Comparison of ENCODE assay signal across 24 mouse cellular contexts in the genomic region with DNA sequence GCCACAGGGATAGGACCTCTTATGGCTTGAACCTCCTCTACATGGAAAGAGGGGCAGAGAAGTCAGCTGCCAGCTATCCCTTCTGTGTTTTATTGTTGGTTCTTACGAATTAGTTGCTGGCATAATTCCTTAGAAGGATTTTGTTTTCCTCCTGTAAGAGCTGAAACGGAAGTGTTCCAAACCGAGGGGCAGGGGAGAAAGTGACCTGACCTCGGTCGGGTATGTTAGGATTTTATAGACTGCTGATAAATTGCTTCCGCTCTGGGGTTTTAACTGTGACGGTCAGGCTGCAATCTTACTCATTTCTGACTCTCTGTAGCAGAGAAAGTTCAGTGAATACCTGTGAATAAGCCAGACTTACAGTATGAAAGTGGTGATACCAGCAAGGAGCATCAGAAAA. TPM values are rescaled to one million over a fixed set of nuclear protein-coding genes. Genes with fewer than 3 reads are reported as not detected.
A peak's percentile ranks its signal among the peaks of the same experiment; 100 is the strongest.
DNase-seq lines count a peak whose midpoint lies in the region; ATAC-seq and TF ChIP-seq lines count a peak whose summit lies in the region.
"Had no signal": no experiment of that assay in that cellular context is flagged by ENCODE, and none has a peak within 500 bp of the region (broad histone marks: within the 10 kb centered on the region; RNA-seq: fewer than 3 reads in every experiment).

No protein-coding gene starts in this region.

- no peak overlapping the region for H3K9ac ChIP-seq in intestine, postnatal 0 days (ENCODE audit: low read depth, low read length)
- no peak overlapping the region for H3K9ac ChIP-seq in intestine, embryonic 16.5 days (ENCODE audit: low read depth, low read length)
- no peak overlapping the region for H3K9ac ChIP-seq in kidney, postnatal 0 days (ENCODE audit: low read depth, low read length)
- H3K9ac ChIP-seq: forebrain, embryonic 13.5 days; heart, embryonic 15.5 days; hindbrain, embryonic 13.5 days; limb, embryonic 13.5 days; liver, embryonic 13.5 days; lung, embryonic 15.5 days had no signal

- no peak overlapping the region for H3K4me3 ChIP-seq in intestine, postnatal 0 days (ENCODE audit: low read depth, low read length)
- H3K4me3 ChIP-seq in intestine, embryonic 16.5 days (ENCODE audit: low read length), result no peak overlapping the region
- no peak overlapping the region for H3K4me3 ChIP-seq in kidney, postnatal 0 days (replicated peaks; ENCODE audit: low read depth, low read length)
- H3K4me3 ChIP-seq: forebrain, embryonic 13.5 days; heart, embryonic 15.5 days; hindbrain, embryonic 13.5 days; limb, embryonic 13.5 days; liver, embryonic 13.5 days; lung, embryonic 15.5 days had no signal

- DNase-seq in kidney, adult 18-20 months, result peak; percentile 4
- DNase-seq in kidney, postnatal 0 days (ENCODE audit: low spot score), result peak; percentile 88
- peak; percentile 36 for DNase-seq in yolk sac, embryonic 10.5 days (ENCODE audit: low spot score)
- no peak for DNase-seq in left cerebral cortex, postnatal 36 days (ENCODE audit: low spot score in 2 of 2)
- no peak for DNase-seq in spleen, postnatal 4 days (ENCODE audit: low spot score in 2 of 2)
- DNase-seq: adrenal gland, adult 2 months; cerebellum, adult 11 months; cerebellum, postnatal 10 days; gastrocnemius, postnatal 36 days; heart, postnatal 36 days; liver, embryonic 13.5 days; lung, postnatal 4 days; thymus, adult 2 months; thymus, postnatal 4 days had no signal

- no peak for TF ChIP-seq CTCF in intestine, postnatal 0 days (IDR thresholded peaks at IDR 0.05; ENCODE audit: low read depth)
- no peak for TF ChIP-seq CTCF in kidney, postnatal 0 days (IDR thresholded peaks at IDR 0.05; ENCODE audit: low read depth)

- no peaks in the 10 kb centered on the region for H3K9me3 ChIP-seq in intestine, postnatal 0 days (ENCODE audit: control insufficient read depth)
- H3K9me3 ChIP-seq in intestine, embryonic 16.5 days (ENCODE audit: control insufficient read depth, low read length), result no peaks in the 10 kb centered on the region
- H3K9me3 ChIP-seq in kidney, postnatal 0 days (replicated peaks; ENCODE audit: low read length), result no peaks in the 10 kb centered on the region
- H3K9me3 ChIP-seq: forebrain, embryonic 13.5 days; heart, embryonic 15.5 days; hindbrain, embryonic 13.5 days; limb, embryonic 13.5 days; liver, embryonic 13.5 days; lung, embryonic 15.5 days had no signal

- 0 out of 2 replicates have a peak overlapping the region, but pooled peaks have one; percentile 32 for H3K4me2 ChIP-seq in intestine, postnatal 0 days (replicated peaks; ENCODE audit: low read depth)
- no peak overlapping the region for H3K4me2 ChIP-seq in intestine, embryonic 16.5 days (ENCODE audit: low read depth, low read length)
- H3K4me2 ChIP-seq in kidney, postnatal 0 days (ENCODE audit: low read length), result 0 out of 2 replicates have a peak overlapping the region, but pooled peaks have one; percentile 28
- H3K4me2 ChIP-seq: forebrain, embryonic 13.5 days; heart, embryonic 15.5 days; hindbrain, embryonic 13.5 days; limb, embryonic 13.5 days; liver, embryonic 13.5 days; lung, embryonic 15.5 days had no signal

- 11% methylated on average over 7 of the region's 7 CpGs for WGBS in intestine, postnatal 0 days
- WGBS in intestine, embryonic 16.5 days, result 15% methylated on average over 7 of the region's 7 CpGs
- WGBS in kidney, postnatal 0 days, result 8% methylated on average over 7 of the region's 7 CpGs

- intact Hi-C loops in left cerebral cortex, postnatal 36 days (cut with DNase I), result no loop called here

- ATAC-seq in intestine, postnatal 0 days, result no peak
- ATAC-seq in intestine, embryonic 16.5 days, result no peak
- no peak for ATAC-seq in kidney, postnatal 0 days (replicated peaks; ENCODE audit: low FRiP score, low read depth)
- ATAC-seq: forebrain, embryonic 13.5 days; inflammation-experienced regulatory T-cells, adult 6 months; midbrain, embryonic 16.5 days had no signal

- H3K4me1 ChIP-seq in intestine, postnatal 0 days (replicated peaks; ENCODE audit: control insufficient read depth, insufficient read depth, low read length), result 0 out of 2 replicates have a peak, but pooled peaks cover 4% of the 10 kb centered on the region
- peaks cover 5% of the 10 kb centered on the region; the same call in 1 of the 2 replicates for H3K4me1 ChIP-seq in intestine, embryonic 16.5 days (ENCODE audit: control insufficient read depth, insufficient read depth, low read length)
- H3K4me1 ChIP-seq in kidney, postnatal 0 days (replicated peaks; ENCODE audit: insufficient read depth, low read length), result no peaks in the 10 kb centered on the region
- H3K4me1 ChIP-seq: forebrain, embryonic 13.5 days; heart, embryonic 15.5 days; hindbrain, embryonic 13.5 days; liver, embryonic 13.5 days had no signal

- H3K36me3 ChIP-seq in intestine, postnatal 0 days (ENCODE audit: control insufficient read depth, insufficient read depth), result no peaks in the 10 kb centered on the region
- H3K36me3 ChIP-seq in intestine, embryonic 16.5 days (ENCODE audit: control insufficient read depth, insufficient read depth, low read length), result no peaks in the 10 kb centered on the region
- H3K36me3 ChIP-seq in kidney, postnatal 0 days (ENCODE audit: insufficient read depth, low read length), result no peaks in the 10 kb centered on the region
- H3K36me3 ChIP-seq: heart, embryonic 15.5 days; hindbrain, embryonic 13.5 days; limb, embryonic 13.5 days; liver, embryonic 13.5 days; lung, embryonic 15.5 days had no signal

- H3K27me3 ChIP-seq in intestine, postnatal 0 days (replicated peaks; ENCODE audit: control insufficient read depth, insufficient read depth, low read length), result 0 out of 2 replicates have a peak, but pooled peaks cover 4% of the 10 kb centered on the region
- peaks cover 3% of the 10 kb centered on the region; the same call in 1 of the 2 replicates for H3K27me3 ChIP-seq in intestine, embryonic 16.5 days (replicated peaks; ENCODE audit: control insufficient read depth, insufficient read depth, low read length)
- H3K27me3 ChIP-seq in kidney, postnatal 0 days (ENCODE audit: insufficient read depth, low read length), result no peaks in the 10 kb centered on the region
- H3K27me3 ChIP-seq: forebrain, embryonic 13.5 days; hindbrain, embryonic 13.5 days; lung, embryonic 15.5 days had no signal

- no peak overlapping the region for H3K27ac ChIP-seq in intestine, postnatal 0 days (ENCODE audit: low read depth, low read length)
- H3K27ac ChIP-seq in intestine, embryonic 16.5 days (ENCODE audit: low read length), result no peak overlapping the region
- peak overlapping the region; percentile 57 for H3K27ac ChIP-seq in kidney, postnatal 0 days
- H3K27ac ChIP-seq: forebrain, embryonic 13.5 days; heart, embryonic 15.5 days; hindbrain, embryonic 13.5 days; limb, embryonic 13.5 days; liver, embryonic 13.5 days; lung, embryonic 15.5 days; stomach, postnatal 0 days had no signal

RNA-seq across cellular contexts. Expression of gene Eif2s2, which starts 56.6 kb away (rescaled TPM):
- polyA plus RNA-seq in intestine, postnatal 0 days (2015; fragmentation: Nextera tagmentation; extraction: Ambion mirVana), result 80.4 and 85.5 TPM in 2 replicates
- 73.5 and 76.6 TPM in 2 replicates for polyA plus RNA-seq in intestine, embryonic 16.5 days (2015; fragmentation: Nextera tagmentation; extraction: Ambion mirVana)
- 107 and 109 TPM in 2 replicates for polyA plus RNA-seq in kidney, postnatal 0 days (2015; fragmentation: Nextera tagmentation; extraction: Ambion mirVana)
- 10 to 100 TPM; 45.5 to 49.9 TPM for total RNA-seq in left cerebral cortex, postnatal 36 days (2021)

Comparison
In these comparisons a context has a peak if more than half of its experiments do, and no peak if none do; other contexts are left out.
1. DNase-seq: peak in kidney, adult 18-20 months (single experiment), kidney, postnatal 0 days (single experiment) and yolk sac, embryonic 10.5 days (single experiment); none in left cerebral cortex, postnatal 36 days (0 of 2) and spleen, postnatal 4 days (0 of 2).